Mouse (Mus musculus) large intestine, adult 2 months (tissue): ENCODE results near the gene Ercc5. TPM values are rescaled to one million over a fixed set of nuclear protein-coding genes. Genes with fewer than 3 reads are reported as not detected.

Source experiments
- DNase-seq: peaks from one replicate; pipeline ENCODE4 v3.0.0-alpha.2; 2012; ENCODE audit warnings: low read depth, low spot score
- WGBS: fragments of 180-500 bp; shearing (Covaris S2); methylation state at CpG from one replicate; pipeline ENCODE4 v1.1.7; 2018; 5-methylcytosine and 5-hydroxymethylcytosine counted together
- polyA plus RNA-seq: library from polyadenylated mRNA; depleted of rRNA; stranded (reverse); fragments of >200 nt; gene quantifications from 2 replicates; pipeline ENCODE4 v1.2.3, GENCODE M21; 2012; rRNA removed

The Ercc5 gene
- polyA plus RNA-seq, 1 experiment: 2.1 TPM

DNA sequence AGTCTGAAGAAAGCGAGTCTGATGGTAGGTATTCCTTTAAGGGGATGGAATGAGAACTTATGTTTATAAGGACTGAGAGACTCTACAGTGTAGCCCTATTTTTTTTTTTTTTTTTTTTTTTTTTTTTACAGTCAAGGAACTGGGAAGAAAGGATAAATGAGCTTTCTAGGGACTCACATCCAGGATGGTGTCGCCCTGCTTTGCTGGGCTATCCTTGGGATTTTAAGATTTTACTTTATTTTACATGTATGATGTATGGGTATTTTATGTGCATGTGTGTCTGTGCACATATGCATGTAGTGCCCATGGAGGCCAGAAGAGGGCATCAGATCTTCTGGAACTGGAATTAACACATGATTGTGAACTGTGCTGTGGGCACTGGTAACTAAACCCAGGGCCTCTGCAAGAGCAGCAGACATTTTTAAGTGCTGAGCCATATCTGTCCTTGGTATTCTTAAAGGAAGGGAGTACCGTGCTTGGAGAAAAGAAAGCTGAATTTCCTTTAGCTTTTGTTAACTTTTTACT is 20.4 kb downstream of the Ercc5 start:
- no peak for DNase-seq
- 96% methylated on average over 3 of the region's 3 CpGs for WGBS

GRCm38 (mm10) chr1:44172656-44173055 is 25.1 kb downstream of the Ercc5 start:
- no peak for DNase-seq
- 97% methylated on average over 4 of the region's 4 CpGs for WGBS

GRCm38 (mm10) chr1:44173903-44174302 is 26.4 kb downstream of the Ercc5 start:
- 80% methylated on average over 8 of the region's 8 CpGs for WGBS
- DNase-seq: no peak

DNA sequence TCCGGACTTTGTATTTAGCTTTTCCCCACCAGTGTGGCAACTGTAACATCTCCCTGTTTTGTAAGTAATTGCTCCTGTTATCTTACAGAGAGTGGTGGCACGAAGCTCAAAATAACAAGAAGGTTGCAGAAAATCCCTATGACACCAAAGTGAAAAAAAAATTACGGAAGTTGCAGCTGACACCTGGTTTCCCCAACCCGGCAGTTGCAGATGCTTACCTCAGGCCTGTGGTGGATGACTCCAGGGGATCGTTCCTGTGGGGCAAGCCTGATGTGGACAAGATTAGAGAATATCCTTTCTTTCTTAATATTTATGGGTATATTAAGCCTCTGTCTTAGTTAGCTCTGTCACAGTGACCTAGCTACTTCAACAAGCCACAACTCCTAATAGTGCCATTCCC is 30.5 kb downstream of the Ercc5 start:
- WGBS: 94% methylated on average over 5 of the region's 5 CpGs
- no peak for DNase-seq

GRCm38 (mm10) chr1:44186396-44186795 is 38.9 kb downstream of the Ercc5 start:
- DNase-seq: no peak

DNA sequence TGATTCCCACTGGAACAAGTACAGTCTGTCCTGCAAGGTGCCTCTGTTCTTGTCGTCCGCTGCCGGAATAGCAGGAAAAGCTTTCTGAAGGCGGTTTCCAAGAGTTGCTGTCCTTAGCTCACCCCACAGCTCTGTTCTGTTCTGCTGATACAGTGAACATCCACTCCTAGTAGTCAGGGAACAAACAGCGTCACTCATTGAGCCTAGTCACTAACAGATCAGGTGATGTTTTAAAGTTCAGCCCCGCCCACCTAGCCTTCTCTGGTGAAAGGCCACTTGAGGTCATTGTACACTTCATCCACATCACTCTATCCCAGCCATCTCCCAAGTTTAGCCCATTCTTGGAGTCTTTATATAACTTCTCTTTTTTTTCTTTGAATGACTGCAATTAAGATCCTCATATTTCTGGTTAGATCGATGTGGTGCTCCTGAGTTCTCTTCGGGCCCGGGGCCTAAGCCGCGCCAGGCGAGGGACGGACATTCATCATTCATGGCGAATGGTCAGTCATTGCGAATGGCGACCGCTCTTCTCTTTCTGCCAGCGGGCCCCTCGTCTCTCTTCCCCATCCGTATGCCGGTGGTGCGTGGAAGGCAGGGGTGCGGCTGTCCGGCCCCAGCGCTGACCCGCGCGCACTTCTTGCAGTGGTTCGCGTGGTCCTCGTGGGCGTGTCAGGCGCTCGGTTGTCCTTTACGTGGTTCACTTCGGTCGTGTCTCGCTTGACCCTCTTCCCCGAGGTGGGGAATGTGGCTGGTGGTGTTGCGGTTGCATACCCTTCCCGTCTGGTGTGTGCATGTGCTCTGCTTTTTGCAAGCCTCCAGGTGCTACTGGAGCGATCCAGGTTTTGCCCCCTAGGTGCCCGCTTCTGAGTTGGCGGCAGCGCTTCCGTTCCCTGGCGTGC is 51.0 kb downstream of the Ercc5 start:
- WGBS: 17% methylated on average over 47 of the region's 47 CpGs
- peak; percentile 16 for DNase-seq

DNA sequence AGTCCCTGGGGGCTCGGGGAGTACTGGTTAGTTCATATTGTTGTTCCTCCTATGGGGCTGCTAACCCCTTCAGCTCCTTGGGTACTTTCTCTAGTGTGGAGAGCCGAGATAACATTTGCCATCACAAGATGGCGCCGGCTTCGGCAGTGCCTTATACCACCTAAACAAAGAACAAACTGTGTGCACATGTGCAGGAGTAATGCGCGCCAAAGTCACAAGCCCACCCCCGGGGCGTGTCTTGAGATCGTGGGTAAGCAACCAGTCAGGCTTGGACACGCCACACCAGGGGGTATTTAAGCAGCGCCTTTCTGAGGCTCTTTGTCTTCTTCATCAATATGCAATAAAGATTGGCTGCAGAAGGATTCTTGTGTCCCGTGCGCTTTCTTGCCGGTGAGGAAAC is 55.3 kb downstream of the Ercc5 start:
- 89% methylated on average over 15 of the region's 15 CpGs for WGBS
- DNase-seq: no peak

DNA sequence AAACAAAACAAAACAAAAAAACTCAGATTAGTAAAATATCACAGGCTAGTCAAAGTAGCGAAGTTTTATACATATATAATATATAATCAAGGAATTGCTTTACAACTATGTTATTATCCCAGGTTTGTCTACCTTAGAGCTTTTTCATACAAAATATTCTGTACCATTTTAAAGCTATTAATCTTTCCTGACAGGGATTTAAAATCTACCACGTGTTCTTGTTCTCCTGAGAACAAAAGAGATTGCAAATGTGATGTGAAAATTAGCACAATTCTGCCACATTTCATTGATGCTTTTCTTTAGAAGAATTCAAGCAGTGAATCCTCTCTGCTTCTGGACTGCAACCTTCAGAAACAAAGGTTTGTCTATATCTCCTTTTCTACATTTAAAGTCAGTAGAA is 66.9 kb downstream of the Ercc5 start:
- WGBS: 50% methylated on average over 2 of the region's 2 CpGs
- DNase-seq: no peak

GRCm38 (mm10) chr1:44216352-44217116 is 69.0 kb downstream of the Ercc5 start:
- DNase-seq: no peak
- WGBS: 42% methylated on average over 2 of the region's 2 CpGs

DNA sequence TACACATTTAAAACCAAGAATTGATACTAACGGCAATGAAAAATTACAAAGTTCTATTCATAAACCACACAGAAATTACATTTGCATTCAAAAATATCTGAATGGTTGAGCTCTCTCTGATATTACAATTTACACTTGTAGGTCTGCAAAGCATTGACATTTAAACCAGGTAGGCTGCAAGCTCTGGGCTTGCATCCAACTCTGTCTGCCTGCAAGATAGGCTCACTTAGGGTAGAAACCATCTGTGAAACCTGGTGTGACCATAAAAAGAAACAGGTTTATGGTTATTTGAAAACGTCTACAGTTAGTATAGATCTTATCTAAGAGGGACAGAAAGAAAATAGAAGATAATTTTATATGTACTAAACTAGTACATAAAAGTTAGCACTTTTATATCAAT is 69.6 kb downstream of the Ercc5 start:
- DNase-seq: no peak
- WGBS: 49% methylated on average over 2 of the region's 2 CpGs

DNA sequence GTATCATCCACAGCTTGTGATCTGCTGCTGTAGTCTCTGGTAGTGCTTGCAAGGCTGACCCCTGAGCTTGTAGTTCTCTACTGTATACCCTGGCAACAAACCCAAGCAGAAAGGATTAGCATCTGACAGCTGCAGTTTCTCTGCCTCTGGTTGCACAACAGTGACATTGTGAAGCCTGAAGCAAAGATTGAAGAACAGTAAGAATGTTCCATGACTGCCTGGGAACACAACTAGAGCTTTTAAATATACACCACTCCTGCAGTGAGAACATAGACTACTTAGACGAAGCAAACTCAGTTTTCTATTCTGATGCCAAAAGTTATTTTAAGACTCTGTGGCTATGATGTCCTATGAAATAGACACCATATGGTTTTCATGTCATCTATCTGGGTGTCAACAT is 71.3 kb downstream of the Ercc5 start, which contains the start of gene Mettl21e:
Mettl21e (minus strand) TSS at position 86 of the 400 bp plus-strand sequence.
- DNase-seq: no peak
- WGBS: 56% methylated on average over 1 of the region's 1 CpGs

DNA sequence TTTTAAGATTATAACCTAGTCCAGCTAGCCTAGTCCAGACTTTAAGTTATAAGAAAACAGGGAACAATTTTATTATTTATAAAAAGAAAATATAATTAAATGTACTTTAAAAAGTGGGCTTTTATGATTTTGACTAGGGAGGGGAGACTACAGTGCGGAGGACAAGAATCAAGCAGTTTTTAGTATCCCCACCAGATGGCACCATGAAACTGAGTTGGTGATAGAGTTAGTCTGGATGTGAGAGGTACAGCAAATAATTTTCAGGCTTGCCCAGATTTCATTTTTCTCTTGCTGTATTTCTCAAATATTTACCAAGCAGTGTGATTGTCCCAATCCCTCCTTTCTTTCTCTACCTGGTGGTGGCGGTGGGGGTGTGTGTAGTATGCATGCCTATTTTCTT is 81.5 kb downstream of the Ercc5 start:
- no peak for DNase-seq

More for the DNA sequence above, 81.5 kb downstream of the Ercc5 start:
- WGBS: 25% methylated on average over 2 of the region's 2 CpGs

Other genes with a start within 250 kb of the Ercc5 start
- 4.7 and 7.5 TPM in 2 replicates for gene Tpp2, start 214.1 kb upstream of the Ercc5 start, polyA plus RNA-seq
- gene Mettl21c, start 127.7 kb upstream of the Ercc5 start, polyA plus RNA-seq: not detected in 2 replicates
- gene Gm8251, start 85.8 kb upstream of the Ercc5 start, polyA plus RNA-seq: not detected in 2 replicates
- gene Tex30, start 45.3 kb upstream of the Ercc5 start, polyA plus RNA-seq: 10.4 and 11.0 TPM in 2 replicates
- gene Kdelc1, start 28.9 kb upstream of the Ercc5 start, polyA plus RNA-seq: 6.5 and 8.0 TPM in 2 replicates
- 3.3 and 6.8 TPM in 2 replicates for gene Bivm, start 28.8 kb upstream of the Ercc5 start, polyA plus RNA-seq
- not detected in 2 replicates for gene Mettl21e, start 71.2 kb downstream of the Ercc5 start, polyA plus RNA-seq